Mouse (Mus musculus): Measurements from ENCODE around the gene Akap2. TPM values are rescaled to one million over a fixed set of nuclear protein-coding genes. Genes with fewer than 3 reads are reported as not detected.

Akap2 gene
- 1.1 and 1.5 TPM in 2 replicates for polyA plus RNA-seq (2015; fragmentation: Nextera tagmentation; extraction: Ambion mirVana)

DNA sequence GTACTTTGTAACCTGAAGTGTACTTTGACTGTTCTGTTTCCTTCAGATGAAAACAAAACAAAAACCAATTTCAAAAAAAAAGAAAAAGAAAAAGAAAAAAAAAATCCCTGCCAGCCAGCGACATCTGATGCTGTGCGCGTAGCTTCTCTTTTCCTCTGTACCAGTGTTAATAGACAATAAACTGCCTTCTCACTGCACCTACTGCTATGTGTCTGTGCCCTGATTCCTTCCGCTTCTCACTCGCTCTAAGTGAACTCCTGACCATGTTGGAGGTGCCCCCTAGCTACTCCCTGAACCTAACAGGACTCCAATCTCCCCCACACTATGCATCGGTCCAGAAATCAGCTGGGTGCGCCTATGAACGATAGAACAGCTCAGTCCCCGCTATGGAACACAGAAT is at the start of gene Akap2:
Gene Akap2 (plus strand): TSS at position 304 of the 400 bp plus-strand sequence.
- no peak for ATAC-seq (ENCODE audit: low read depth)
- WGBS (ENCODE audit: insufficient replicate concordance): 75% methylated on average over 9 of the region's 9 CpGs

DNA sequence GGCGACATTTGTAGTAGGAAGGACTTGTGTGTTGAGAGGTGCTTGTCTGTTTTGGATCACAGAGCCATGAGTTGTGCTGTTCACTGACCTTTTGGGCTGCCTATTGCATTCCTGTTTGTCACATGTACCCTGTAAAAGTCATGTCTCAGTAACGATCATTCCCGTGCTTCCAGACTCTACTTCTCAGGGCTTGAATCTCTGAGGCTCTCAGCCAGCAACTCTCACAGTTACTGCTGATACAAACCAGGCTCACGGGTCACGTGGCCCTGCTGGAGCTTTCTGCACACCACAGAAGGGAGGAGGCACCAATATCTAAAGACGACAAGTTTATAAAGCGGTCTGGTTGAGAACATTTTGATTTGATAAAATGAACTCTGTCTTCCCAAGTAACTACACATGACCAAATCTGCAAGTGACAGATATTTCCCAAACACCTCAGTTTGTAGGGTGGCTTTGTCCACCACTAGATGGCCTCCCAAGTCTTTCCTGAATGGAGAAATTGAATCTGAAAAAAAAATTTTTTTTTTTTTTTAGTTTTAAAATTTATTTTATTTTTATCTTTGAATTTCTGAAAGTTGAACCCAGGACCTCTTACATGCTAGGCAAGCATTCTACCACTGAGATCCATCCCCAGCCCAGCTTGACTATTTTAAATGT is 46.5 kb upstream of the Akap2 start:
- DNase-seq (no peak), ATAC-seq (ENCODE audit: low read depth) (no peak)
- Histone ChIP-seq H3K36me3 (no peaks in the 10 kb centered on the region), H3K27ac (no peak overlapping the region), H3K9ac (no peak overlapping the region), H3K4me2 (no peak overlapping the region), H3K4me1 (replicated peaks) (0 out of 2 replicates have a peak, but pooled peaks cover 6% of the 10 kb centered on the region), H3K27me3 (no peaks in the 10 kb centered on the region), H3K9me3 (replicated peaks) (no peaks in the 10 kb centered on the region), H3K4me3 (replicated peaks) (no peak overlapping the region)
- 41% methylated on average over 7 of the region's 7 CpGs for WGBS (ENCODE audit: insufficient replicate concordance)

More for the DNA sequence above, at the start of gene Akap2:
- no peak within 1 kb of the TSS for H3K27ac ChIP-seq
- H3K4me3 ChIP-seq (replicated peaks): no peak within 1 kb of the TSS
- H3K36me3 ChIP-seq: no peaks in the 10 kb centered on the region
- no peak within 1 kb of the TSS for H3K4me2 ChIP-seq
- H3K9me3 ChIP-seq (replicated peaks): no peaks in the 10 kb centered on the region
- H3K4me1 ChIP-seq (replicated peaks): no peaks in the 10 kb centered on the region
- H3K27me3 ChIP-seq: no peaks in the 10 kb centered on the region
- no peak within 1 kb of the TSS for H3K9ac ChIP-seq
- no peak for DNase-seq

DNA sequence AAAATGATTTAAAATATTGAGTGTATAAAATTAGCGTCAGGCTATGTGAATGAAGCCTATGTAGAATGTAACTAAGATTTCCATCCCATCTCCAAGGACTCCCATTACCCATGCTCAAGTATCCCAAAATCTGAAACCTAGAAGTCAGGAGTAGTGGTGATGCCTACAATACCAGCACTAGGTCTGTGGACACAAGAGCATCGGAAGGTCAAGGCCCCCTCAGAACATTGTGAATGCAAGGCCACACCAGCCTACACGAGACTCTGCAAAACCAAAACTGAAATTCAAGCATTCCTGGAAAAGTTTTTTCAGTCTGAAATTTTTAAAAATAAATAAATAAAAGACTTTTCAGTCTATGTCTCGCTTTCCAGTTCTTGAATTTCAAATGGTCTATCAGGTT is 44.9 kb upstream of the Akap2 start:
- H3K27ac ChIP-seq: no peak overlapping the region
- 0 out of 2 replicates have a peak, but pooled peaks cover 6% of the 10 kb centered on the region for H3K4me1 ChIP-seq (replicated peaks)
- H3K4me2 ChIP-seq: no peak overlapping the region
- ATAC-seq (ENCODE audit: low read depth): no peak
- no peaks in the 10 kb centered on the region for H3K9me3 ChIP-seq (replicated peaks)
- no peak overlapping the region for H3K9ac ChIP-seq
- H3K36me3 ChIP-seq: no peaks in the 10 kb centered on the region
- no peak overlapping the region for H3K4me3 ChIP-seq (replicated peaks)
- no peak for DNase-seq
- no peaks in the 10 kb centered on the region for H3K27me3 ChIP-seq
- WGBS (ENCODE audit: insufficient replicate concordance): 61% methylated on average over 4 of the region's 4 CpGs

DNA sequence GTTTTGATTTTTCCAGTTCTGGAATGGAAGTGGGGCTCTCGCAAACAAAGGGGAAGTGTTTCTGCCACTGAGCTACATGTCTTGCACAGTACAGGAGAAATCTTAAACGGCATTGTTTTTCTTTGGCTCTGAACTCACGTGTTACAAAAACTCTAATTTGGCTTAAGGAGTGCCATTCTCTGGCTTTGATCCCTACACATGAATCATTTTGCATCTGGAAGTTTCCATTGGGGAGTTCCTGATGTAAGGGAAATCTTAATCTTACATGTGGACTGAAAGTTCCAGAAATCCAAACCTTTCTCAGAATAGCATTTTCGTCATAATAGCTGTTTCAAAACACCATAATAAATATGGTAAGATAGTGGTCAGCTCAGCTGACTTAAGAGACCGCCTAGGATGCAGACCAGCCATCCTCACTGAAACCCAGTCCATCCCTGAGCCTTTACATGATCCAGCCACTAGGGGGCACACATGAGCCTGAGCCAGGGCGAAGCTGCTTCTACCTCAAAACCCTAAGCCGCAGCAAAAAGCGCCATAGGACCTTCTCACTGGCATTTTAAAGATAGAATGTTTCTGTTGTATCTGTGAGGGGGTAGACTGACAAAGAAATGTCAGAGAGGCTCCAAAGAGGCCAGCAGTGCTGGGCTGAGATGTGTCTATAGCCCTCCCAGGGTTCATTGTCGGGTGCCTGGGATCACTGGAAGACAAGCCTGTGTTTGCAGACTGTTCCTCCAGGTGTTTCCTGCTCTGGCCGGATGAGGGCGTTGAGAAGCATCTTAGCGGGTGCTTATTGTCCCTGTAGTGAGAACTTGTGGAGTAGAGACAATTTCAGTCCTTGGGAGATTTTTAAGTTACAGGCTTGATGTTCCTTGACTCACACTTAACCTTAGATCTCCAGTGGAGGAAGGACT is 44.2 kb upstream of the Akap2 start:
- WGBS (ENCODE audit: insufficient replicate concordance): 10% methylated on average over 12 of the region's 12 CpGs
- H3K27me3 ChIP-seq: no peaks in the 10 kb centered on the region
- H3K9me3 ChIP-seq (replicated peaks): no peaks in the 10 kb centered on the region
- DNase-seq (peak; percentile 44), ATAC-seq (ENCODE audit: low read depth) (0 out of 2 replicates have a peak, but pooled peaks have one; percentile 10)
- no peak overlapping the region for H3K4me3 ChIP-seq (replicated peaks)
- 0 out of 2 replicates have a peak, but pooled peaks cover 6% of the 10 kb centered on the region for H3K4me1 ChIP-seq (replicated peaks)
- peak overlapping the region; percentile 28; the same call in 1 of the 2 replicates for H3K4me2 ChIP-seq
- no peak overlapping the region for H3K27ac ChIP-seq
- no peak overlapping the region for H3K9ac ChIP-seq
- no peaks in the 10 kb centered on the region for H3K36me3 ChIP-seq

DNA sequence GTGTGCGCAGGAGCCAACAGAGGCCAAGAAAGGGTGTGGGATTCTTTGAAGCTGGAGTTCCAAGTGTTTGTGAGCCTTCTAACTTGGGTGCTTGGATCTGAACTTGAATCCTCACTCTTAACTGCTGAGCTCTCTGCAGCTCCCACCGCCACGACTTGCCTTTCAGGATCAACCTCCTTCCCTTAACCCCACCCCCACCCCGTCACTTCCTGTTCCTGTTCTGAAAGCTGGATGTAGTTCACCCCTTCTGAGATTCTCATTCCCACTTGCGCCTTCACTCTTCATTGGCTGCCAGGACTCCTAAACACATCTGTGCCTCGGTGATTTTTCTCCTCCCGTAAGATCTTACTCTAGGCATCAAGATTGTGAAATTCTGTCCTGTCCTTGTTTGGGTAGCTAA is 43.1 kb upstream of the Akap2 start:
- no peak for ATAC-seq (ENCODE audit: low read depth)
- H3K27me3 ChIP-seq: no peaks in the 10 kb centered on the region
- DNase-seq: no peak
- H3K27ac ChIP-seq: no peak overlapping the region
- H3K9ac ChIP-seq: no peak overlapping the region
- H3K4me1 ChIP-seq (replicated peaks): 0 out of 2 replicates have a peak, but pooled peaks cover 6% of the 10 kb centered on the region
- H3K36me3 ChIP-seq: no peaks in the 10 kb centered on the region
- H3K9me3 ChIP-seq (replicated peaks): no peaks in the 10 kb centered on the region
- H3K4me3 ChIP-seq (replicated peaks): no peak overlapping the region
- H3K4me2 ChIP-seq: no peak overlapping the region
- 50% methylated on average over 7 of the region's 7 CpGs for WGBS (ENCODE audit: insufficient replicate concordance)

DNA sequence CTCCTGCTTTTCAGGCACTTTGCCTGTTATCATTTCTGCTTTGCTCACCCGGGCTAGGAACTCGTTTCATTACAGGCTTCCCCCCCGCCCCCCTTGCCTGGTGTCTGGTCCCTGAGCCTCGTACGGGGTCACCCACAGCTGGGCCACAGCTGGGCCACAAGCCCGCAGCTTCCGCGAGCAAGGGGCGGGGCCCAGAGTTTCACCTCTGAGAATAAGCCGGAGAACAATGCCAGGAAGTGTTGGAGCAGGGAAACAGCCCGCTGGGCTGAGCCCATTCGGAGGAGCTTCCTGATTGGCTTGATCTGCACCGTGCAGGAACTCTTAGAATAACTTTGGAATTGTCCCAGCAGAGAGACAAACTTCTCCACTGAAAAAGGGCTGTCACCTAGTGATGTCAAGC is 42.1 kb upstream of the Akap2 start:
- DNase-seq (no peak), ATAC-seq (ENCODE audit: low read depth) (no peak)
- Histone ChIP-seq H3K4me3 (replicated peaks) (0 out of 2 replicates have a peak overlapping the region, but pooled peaks have one; percentile 6), H3K4me2 (peak overlapping the region; percentile 45), H3K27ac (no peak overlapping the region), H3K36me3 (no peaks in the 10 kb centered on the region), H3K9ac (no peak overlapping the region), H3K27me3 (no peaks in the 10 kb centered on the region), H3K9me3 (replicated peaks) (no peaks in the 10 kb centered on the region), H3K4me1 (replicated peaks) (0 out of 2 replicates have a peak, but pooled peaks cover 6% of the 10 kb centered on the region)
- WGBS (ENCODE audit: insufficient replicate concordance): 3% methylated on average over 13 of the region's 13 CpGs

DNA sequence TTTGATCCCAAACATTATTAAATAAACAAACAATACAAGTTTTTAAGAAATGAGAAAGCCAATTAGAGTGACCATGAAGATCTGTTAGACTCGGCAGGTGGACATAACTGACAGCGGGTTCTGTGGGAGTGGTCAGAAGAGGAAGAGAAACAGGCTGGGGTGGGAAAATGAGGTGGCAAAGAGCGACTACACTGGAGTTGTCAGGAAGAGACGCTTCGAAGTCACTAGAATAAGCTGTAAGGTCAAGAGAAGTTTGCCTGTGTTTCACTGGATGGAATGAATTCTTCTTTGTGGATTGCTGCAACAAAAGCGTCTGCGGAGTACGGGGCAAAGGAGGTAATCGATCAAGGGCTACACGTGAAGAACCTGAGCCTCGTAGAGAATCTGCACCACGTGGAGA is 39.5 kb upstream of the Akap2 start:
- H3K4me3 ChIP-seq (replicated peaks): no peak overlapping the region
- no peak for DNase-seq
- H3K27ac ChIP-seq: no peak overlapping the region
- H3K27me3 ChIP-seq: no peaks in the 10 kb centered on the region
- H3K9ac ChIP-seq: no peak overlapping the region
- H3K4me2 ChIP-seq: no peak overlapping the region
- no peaks in the 10 kb centered on the region for H3K36me3 ChIP-seq
- no peak for ATAC-seq (ENCODE audit: low read depth)
- H3K4me1 ChIP-seq (replicated peaks): 0 out of 2 replicates have a peak, but pooled peaks cover 6% of the 10 kb centered on the region
- H3K9me3 ChIP-seq (replicated peaks): no peaks in the 10 kb centered on the region
- 62% methylated on average over 12 of the region's 12 CpGs for whole genome bisulfite sequencing (ENCODE audit: insufficient replicate concordance)

DNA sequence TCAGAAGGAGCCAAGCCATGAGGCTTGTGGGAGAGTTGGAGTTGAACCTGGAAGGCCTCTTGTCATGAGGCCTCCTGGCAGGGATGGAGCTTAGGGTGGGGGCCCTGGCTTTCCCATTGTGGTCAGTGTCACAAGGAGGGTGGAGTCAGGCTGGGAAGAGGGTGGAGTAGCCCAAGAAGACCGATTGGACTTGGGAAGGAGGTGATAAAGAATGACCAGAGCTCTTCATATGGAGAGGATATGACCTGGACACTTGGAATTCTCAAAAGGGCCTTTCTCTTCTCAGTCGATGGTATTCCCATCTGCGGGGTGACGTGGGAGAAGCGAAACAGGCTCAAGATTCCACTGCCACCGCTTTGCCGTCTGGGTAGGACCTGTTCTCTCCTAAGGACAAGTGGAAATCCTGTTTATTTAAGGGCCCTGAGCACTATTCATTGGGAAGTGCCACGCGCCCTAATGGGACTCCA is 38.4 kb upstream of the Akap2 start:
- Histone ChIP-seq H3K9me3 (replicated peaks) (no peaks in the 10 kb centered on the region), H3K4me3 (replicated peaks) (no peak overlapping the region), H3K4me2 (no peak overlapping the region), H3K27me3 (no peaks in the 10 kb centered on the region), H3K36me3 (no peaks in the 10 kb centered on the region), H3K9ac (no peak overlapping the region), H3K4me1 (replicated peaks) (0 out of 2 replicates have a peak, but pooled peaks cover 6% of the 10 kb centered on the region), H3K27ac (no peak overlapping the region)
- WGBS (ENCODE audit: insufficient replicate concordance): 71% methylated on average over 9 of the region's 9 CpGs
- DNase-seq: no peak
- no peak for ATAC-seq (ENCODE audit: low read depth)

DNA sequence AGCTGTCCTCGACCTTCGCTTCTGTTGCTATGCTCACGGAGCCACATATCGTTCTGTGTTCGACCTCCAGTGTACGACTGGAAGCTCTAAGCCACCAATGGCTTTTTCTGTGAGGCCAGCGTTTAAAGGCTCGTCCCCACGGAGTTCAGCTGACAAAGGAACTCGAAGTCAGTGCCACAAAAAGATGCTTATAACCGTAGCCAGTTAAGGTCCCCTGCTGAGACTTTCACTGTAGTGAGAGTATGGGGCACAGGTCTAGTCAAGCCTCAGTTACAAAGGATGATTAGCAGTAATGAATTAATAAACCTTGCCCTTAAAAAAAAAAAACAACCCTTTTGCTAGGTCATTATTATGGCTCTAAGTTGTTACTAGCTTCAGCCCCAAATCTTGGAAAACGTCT is 37.3 kb upstream of the Akap2 start:
- H3K27ac ChIP-seq: no peak overlapping the region
- WGBS (ENCODE audit: insufficient replicate concordance): 72% methylated on average over 12 of the region's 12 CpGs
- ATAC-seq (ENCODE audit: low read depth) (no peak), DNase-seq (no peak)
- no peaks in the 10 kb centered on the region for H3K9me3 ChIP-seq (replicated peaks)
- H3K4me2 ChIP-seq: no peak overlapping the region
- no peaks in the 10 kb centered on the region for H3K36me3 ChIP-seq
- no peak overlapping the region for H3K4me3 ChIP-seq (replicated peaks)
- H3K4me1 ChIP-seq (replicated peaks): 0 out of 2 replicates have a peak, but pooled peaks cover 5% of the 10 kb centered on the region
- no peak overlapping the region for H3K9ac ChIP-seq
- H3K27me3 ChIP-seq: no peaks in the 10 kb centered on the region

DNA sequence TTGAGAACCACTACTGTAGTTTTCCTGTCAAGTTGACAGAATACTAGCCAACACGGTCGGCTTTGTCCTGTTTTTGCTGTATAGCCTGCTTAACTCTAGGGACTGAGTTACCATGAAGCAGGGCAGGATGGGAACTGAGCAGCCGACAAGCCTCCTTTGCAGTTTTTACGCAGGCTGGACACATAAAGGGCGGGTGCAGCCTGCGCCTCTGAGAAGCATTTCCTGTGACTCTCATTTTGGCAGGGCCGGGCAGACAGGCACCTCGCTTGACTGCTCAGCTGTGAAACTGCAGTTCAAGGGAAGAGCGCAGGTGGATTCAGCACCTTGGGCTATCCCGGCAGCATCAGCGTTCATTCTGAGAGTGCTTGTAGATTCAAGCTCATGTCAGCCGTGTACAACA is 35.9 kb upstream of the Akap2 start:
- Histone ChIP-seq H3K9me3 (replicated peaks) (no peaks in the 10 kb centered on the region), H3K9ac (no peak overlapping the region), H3K27ac (no peak overlapping the region), H3K4me1 (replicated peaks) (no peaks in the 10 kb centered on the region), H3K36me3 (no peaks in the 10 kb centered on the region), H3K4me2 (no peak overlapping the region), H3K4me3 (replicated peaks) (no peak overlapping the region), H3K27me3 (no peaks in the 10 kb centered on the region)
- ATAC-seq (ENCODE audit: low read depth) (no peak), DNase-seq (no peak)
- WGBS (ENCODE audit: insufficient replicate concordance): 47% methylated on average over 12 of the region's 12 CpGs

DNA sequence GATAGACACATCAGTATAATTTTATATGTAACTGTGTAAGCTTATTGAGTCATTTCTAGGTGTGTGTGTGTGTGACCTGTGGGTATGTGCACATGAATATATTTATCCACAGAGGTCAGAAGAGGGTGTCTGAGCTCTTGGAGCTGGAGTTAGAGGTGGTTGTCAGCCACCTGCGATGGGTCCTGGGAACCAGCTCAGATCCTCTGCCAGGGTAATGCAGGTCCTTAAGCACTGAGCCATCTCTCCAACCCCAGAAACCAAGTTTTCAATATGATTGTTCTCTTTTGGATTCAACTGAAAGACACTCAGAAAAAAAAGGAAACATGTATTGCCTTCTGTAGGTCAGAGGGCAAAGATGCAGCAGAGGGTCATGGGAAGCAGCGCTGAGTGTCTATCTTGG is 35.1 kb upstream of the Akap2 start:
- Histone ChIP-seq H3K36me3 (no peaks in the 10 kb centered on the region), H3K4me3 (replicated peaks) (no peak overlapping the region), H3K9ac (no peak overlapping the region), H3K9me3 (replicated peaks) (no peaks in the 10 kb centered on the region), H3K4me1 (replicated peaks) (no peaks in the 10 kb centered on the region), H3K4me2 (no peak overlapping the region), H3K27me3 (no peaks in the 10 kb centered on the region), H3K27ac (no peak overlapping the region)
- 74% methylated on average over 2 of the region's 2 CpGs for WGBS (ENCODE audit: insufficient replicate concordance)
- DNase-seq: no peak
- ATAC-seq (ENCODE audit: low read depth): no peak
